Mouse (Mus musculus): ENCODE data around the gene Hsd11b2. TPM values are rescaled to one million over a fixed set of nuclear protein-coding genes. Genes with fewer than 3 reads are reported as not detected.

The Hsd11b2 gene
- total RNA-seq (2021), result under 1 TPM in 1 of 2 experiments, not detected in 1; 0.20 TPM

GRCm38 (mm10) chr8:105518436-105519313 is at the start of gene Hsd11b2:
TSS of gene Hsd11b2 (plus strand) at chr8:105518755.
- intact Hi-C loops (cut with DNase I), result loop anchor here (5.0 kb wide), 1 partner anchor 34 kb away; no protein-coding TSS in a partner anchor
- peak; percentile 47 to 51 for DNase-seq (ENCODE audit: low spot score in 2 of 2)

DNA sequence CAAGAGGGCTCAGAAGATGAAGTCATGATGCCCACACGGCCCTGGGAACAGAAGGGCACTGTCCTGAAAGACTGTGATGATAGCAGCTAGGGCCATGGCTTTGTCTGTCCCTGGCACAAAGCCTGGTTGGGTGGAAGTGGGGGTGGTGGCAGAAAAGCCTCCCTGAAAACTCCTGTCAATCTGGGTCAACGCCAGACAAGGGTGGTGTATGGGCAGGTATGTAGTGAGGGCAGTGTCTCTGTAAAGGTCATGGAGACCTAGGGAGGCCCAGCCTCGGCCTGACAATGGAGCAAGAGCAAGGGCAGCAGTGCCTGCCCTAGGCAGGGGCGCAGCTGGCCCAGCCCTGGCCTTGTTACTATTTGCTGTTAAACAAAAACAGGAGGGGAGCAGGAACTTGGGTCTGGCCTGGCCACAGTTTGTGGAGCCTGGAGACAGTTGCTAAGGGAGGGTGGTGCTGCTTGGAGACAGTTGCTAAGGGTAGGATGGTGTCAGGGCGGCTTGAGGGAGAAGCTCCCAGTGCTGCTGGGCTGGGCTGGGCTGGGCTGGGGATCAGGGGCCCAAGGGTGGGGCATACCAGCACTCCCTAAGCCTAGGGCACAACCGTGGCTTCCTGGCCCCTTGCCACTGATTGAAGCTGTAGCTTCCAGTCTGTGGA is 49.4 kb upstream of the Hsd11b2 start:
- intact Hi-C loops (cut with DNase I), result no loop called here
- no peak for DNase-seq (ENCODE audit: low spot score in 2 of 2)

DNA sequence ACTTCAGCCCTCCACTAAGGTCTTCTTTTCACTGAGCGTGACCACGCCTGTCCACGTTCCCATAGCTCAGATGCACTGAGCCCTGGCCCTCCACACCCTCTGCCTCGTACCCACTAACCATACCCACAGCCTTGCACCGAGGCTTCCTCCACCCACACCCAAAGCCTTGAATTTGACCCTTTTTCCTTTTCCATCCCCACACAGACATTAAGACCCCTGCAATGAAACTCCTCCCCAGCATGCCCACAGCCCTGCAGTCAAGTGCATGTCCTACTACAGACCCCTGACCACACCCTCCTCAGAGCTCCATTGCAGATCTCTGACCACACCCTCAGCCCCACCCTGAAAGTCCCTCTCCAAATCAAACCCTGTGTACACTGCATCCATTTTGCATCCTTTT is 48.7 kb upstream of the Hsd11b2 start:
- intact Hi-C loops (cut with DNase I), result loop anchor here (5.0 kb wide), 1 partner anchor 108 kb away; no protein-coding TSS in a partner anchor
- no peak for DNase-seq (ENCODE audit: low spot score in 2 of 2)

DNA sequence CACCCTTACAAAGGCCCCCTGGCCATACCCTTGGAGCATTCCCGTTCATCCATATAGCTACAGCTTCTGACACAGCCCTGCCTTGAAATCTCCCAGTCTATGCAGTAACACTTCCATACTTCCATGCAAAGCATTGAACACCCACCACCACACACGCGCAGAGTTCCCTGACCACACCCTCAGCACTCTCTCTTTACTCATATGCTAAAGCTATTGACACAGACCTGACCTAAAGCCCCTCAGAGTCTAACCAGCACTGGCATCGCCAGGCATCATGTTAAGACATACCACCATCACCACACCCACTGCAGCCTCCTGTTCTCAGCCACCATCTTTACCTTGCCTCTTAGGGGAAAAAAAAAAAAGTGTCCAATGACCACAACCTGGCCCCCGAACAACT is 48.3 kb upstream of the Hsd11b2 start:
- no peak for DNase-seq (ENCODE audit: low spot score in 2 of 2)
- intact Hi-C loops (cut with DNase I), result loop anchor here (5.0 kb wide), 1 partner anchor 108 kb away; no protein-coding TSS in a partner anchor

- DNase-seq (ENCODE audit: low spot score in 2 of 2), result no peak
- intact Hi-C loops (cut with DNase I), result loop anchor here (5.0 kb wide), 1 partner anchor 108 kb away; no protein-coding TSS in a partner anchor
Measured at GRCm38 (mm10) chr8:105470681-105471313, 47.8 kb upstream of the Hsd11b2 start.

- intact Hi-C loops (cut with DNase I), result loop anchor here (5.0 kb wide), 1 partner anchor 109 kb away; no protein-coding TSS in a partner anchor
- DNase-seq (ENCODE audit: low spot score in 2 of 2), result peak; percentile 76 to 83
Measured at GRCm38 (mm10) chr8:105471314-105472015, 47.1 kb upstream of the Hsd11b2 start, which contains the start of gene Tppp3. TSS of gene Tppp3 (minus strand) at chr8:105471526.

GRCm38 (mm10) chr8:105472414-105472932 is 46.1 kb upstream of the Hsd11b2 start:
- DNase-seq (ENCODE audit: low spot score in 2 of 2), result no peak
- intact Hi-C loops (cut with DNase I), result loop anchor here (5.0 kb wide), 1 partner anchor 110 kb away; no protein-coding TSS in a partner anchor

- intact Hi-C loops (cut with DNase I), result loop anchor here (5.0 kb wide), 1 partner anchor 111 kb away; no protein-coding TSS in a partner anchor
- no peak for DNase-seq (ENCODE audit: low spot score in 2 of 2)
Measured at GRCm38 (mm10) chr8:105472983-105473382, 45.6 kb upstream of the Hsd11b2 start.

DNA sequence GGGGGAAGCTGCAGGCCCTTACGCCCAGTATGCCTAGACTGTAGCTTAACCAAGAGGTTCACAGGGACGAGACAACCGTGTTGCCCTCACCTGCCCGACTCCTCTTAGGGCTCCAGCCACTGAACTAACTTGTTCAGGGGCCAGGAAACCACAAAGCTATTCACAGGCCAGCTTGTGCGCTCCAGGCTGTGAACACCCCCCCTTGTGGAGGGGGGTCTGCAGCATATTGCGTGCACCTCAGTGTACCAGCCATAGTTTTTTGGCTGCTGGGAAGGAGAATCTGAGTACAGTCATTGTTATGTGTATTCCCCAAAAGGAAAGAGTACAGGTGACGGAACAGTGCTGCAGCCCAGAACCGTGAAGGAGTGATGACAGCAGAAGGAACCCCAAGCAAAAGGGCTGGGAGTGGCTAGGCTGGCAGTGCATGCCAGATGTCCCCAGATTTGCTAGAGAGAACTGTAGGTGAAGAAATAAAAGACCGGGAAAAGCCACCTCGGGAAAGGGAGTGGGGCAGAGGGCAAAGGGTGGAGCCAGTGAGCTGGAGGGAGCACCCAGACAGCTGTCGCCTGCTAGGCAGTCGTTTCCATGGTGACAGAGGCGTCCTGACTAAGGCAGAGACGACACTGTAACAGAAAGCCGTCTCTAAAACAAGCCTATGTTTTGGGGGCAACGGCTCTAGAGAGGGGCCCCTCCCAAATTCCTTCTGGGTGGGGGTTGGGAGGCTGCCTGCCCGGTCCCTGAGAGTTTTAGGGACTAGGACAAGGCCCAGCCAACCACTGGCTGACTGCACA is 44.5 kb upstream of the Hsd11b2 start:
- intact Hi-C loops (cut with DNase I), result loop anchor here (5.0 kb wide), 1 partner anchor 112 kb away; no protein-coding TSS in a partner anchor
- no peak for DNase-seq (ENCODE audit: low spot score in 2 of 2)

- no peak for DNase-seq (ENCODE audit: low spot score in 2 of 2)
- intact Hi-C loops (cut with DNase I), result loop anchor here (5.0 kb wide), 1 partner anchor 112 kb away; no protein-coding TSS in a partner anchor
Measured at GRCm38 (mm10) chr8:105474680-105475079, 43.9 kb upstream of the Hsd11b2 start.

- intact Hi-C loops (cut with DNase I), result no loop called here
- no peak for DNase-seq (ENCODE audit: low spot score in 2 of 2)
Measured at GRCm38 (mm10) chr8:105475254-105475653, 43.3 kb upstream of the Hsd11b2 start.

- no peak for DNase-seq (ENCODE audit: low spot score in 2 of 2)
- intact Hi-C loops (cut with DNase I), result no loop called here
Measured at GRCm38 (mm10) chr8:105475742-105476141, 42.8 kb upstream of the Hsd11b2 start.

GRCm38 (mm10) chr8:105476161-105476560 is 42.4 kb upstream of the Hsd11b2 start:
- DNase-seq (ENCODE audit: low spot score in 2 of 2), result no peak
- intact Hi-C loops (cut with DNase I), result no loop called here

DNA sequence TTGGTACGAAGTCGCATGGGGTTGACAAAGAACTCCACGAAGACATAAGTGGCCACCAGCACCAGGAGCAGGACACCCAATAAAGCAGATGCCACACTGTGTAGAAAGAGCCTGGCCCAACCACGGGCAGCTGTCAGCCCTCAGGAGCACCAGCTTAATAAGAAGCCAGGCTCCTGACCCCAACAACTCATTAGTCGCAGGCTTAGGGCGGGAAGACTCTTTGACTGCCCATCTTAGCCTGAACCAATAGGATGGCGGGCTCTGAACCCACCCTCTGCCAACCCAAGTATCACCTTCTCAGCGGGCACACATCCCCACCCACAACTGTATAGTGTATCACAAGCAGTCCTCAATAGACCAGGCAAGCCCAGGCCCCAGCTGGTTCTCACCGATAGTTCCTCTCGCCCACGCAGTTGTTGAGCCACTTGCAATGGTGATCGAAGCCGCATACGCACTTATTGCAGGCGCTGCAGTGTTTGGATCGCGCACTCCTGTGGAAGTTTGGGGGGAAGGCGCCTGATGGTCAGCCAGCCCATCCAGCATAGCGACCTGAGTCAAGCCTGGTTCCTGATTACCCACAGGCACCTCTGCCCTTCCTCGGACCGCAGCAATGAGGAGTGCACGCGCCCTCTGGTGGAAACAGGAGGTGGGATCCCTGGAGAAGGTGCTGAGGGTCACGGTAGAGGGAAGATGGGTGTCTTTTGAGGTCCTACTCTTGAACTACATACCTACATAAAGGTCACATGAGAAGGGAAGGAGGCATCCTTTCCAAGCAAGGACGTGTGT is 41.7 kb upstream of the Hsd11b2 start:
- intact Hi-C loops (cut with DNase I), result no loop called here
- DNase-seq (ENCODE audit: low spot score in 2 of 2), result no peak

- no peak for DNase-seq (ENCODE audit: low spot score in 2 of 2)
- intact Hi-C loops (cut with DNase I), result no loop called here
Measured at GRCm38 (mm10) chr8:105477792-105478191, 40.8 kb upstream of the Hsd11b2 start.

DNA sequence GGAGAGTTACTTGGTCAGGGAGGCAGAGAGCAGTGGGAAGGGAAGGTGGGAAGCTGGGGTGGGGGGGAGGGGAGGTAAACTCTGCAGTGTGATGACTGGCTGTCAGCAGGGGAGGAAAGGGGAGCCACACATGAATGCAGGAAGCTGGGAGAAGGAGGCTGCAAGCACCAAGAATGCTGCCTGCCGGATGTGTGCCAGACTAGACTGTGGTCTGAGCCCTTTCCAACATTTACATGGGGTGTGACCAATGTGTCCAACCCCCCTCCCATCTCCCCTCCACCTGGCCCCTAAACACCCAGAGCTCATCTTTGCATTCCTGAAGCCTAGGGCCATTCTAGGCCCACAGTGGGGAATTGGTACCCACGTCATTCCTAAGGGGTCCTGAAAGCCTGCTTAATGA is 37.5 kb upstream of the Hsd11b2 start:
- no peak for DNase-seq (ENCODE audit: low spot score in 2 of 2)
- intact Hi-C loops (cut with DNase I), result no loop called here

DNA sequence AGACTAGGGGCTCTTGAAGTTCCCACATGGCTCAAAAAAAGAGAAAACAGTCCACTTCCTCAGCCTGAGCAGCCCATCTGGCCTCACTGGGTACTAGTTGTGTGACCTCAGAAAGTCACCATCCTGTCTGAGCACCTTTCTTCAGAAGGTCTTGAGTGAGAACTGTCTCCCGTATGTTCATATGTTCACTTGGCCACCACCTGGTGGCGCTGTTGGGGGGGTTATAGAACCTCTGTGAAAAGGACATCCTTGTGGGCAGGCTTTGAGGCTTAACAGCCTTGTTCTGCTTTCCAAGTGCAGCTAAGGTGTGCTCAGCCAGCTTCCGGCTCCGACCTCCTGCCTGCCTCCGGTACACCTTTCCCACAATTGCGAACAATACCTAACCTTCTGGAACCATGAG is 37.1 kb upstream of the Hsd11b2 start:
- intact Hi-C loops (cut with DNase I), result no loop called here
- DNase-seq (ENCODE audit: low spot score in 2 of 2), result no peak

Measured in left cerebral cortex, postnatal 36 days (tissue).